Mouse (Mus musculus): ENCODE measurements around the gene Crb3. TPM values are rescaled to one million over a fixed set of nuclear protein-coding genes. Genes with fewer than 3 reads are reported as not detected.
A peak's percentile ranks its signal among the peaks of the same experiment; 100 is the strongest.
"Not testable (repeated sequence)": the region's sequence is repeated elsewhere in the genome, so short reads cannot be mapped to it uniquely, and the experiment has no call there.

Gene Crb3
- 1 to 10 TPM in 1 of 2 experiments, under 1 TPM in 1; 0.32 to 1.3 TPM for total RNA-seq (2021)

DNA sequence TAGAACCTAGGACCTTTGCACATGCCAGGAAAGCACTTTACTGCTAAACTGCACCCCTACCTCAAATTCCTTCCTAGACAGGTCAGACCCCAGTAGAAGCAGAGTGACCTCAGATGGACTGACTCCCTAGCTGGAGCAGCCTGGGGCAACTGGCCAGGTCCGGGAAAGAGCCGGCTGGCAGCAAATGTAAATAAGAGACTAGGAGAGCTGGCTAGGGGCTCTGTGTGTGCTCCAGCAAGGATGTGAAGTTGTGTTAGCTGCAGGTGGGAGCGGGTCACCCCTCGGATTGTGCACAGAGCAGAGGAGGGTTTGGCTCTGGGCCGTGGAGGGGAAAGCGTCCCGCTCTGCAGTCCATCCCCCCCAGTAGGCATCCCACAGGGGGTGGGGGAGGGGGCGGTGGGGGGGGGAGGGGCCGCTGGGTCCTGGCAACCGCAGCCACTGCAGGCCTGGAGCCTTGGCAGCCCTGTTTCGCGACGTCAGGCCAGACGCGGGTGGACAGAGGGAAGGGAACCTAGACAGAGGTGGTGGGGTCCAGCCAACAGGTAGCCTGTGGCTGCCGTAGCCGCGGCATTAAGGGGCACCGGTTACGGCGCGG, at the start of gene Crb3:
Gene Crb3 (plus strand): TSS at position 215 of the 595 bp plus-strand sequence.
- intact Hi-C loops (cut with DNase I), result no loop called here
- peak in 1 of 2 experiments; percentile 29 for DNase-seq (ENCODE audit: low spot score in 2 of 2)

DNA sequence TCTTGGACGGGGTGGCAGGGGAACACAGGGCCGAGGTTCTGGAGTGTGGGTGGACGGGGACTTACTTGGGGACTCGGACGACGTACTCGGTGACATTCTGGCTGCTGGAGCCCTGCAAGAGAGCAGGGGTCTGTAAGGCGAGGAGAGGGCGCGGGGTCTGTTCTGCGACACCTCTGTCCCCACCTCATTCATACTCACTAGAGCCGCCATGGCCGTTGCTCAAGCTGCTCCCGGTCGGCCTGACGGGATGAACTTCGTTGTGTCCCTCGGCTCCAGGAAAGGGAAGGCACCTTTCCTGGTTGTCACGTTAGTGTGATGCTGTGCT, 48.0 kb upstream of the Crb3 start:
- no peak for DNase-seq (ENCODE audit: low spot score in 2 of 2)
- intact Hi-C loops (cut with DNase I), result loop anchor here (1.0 kb wide), 1 partner anchor 21 kb away; the partner anchor contains the start of gene Clpp

DNA sequence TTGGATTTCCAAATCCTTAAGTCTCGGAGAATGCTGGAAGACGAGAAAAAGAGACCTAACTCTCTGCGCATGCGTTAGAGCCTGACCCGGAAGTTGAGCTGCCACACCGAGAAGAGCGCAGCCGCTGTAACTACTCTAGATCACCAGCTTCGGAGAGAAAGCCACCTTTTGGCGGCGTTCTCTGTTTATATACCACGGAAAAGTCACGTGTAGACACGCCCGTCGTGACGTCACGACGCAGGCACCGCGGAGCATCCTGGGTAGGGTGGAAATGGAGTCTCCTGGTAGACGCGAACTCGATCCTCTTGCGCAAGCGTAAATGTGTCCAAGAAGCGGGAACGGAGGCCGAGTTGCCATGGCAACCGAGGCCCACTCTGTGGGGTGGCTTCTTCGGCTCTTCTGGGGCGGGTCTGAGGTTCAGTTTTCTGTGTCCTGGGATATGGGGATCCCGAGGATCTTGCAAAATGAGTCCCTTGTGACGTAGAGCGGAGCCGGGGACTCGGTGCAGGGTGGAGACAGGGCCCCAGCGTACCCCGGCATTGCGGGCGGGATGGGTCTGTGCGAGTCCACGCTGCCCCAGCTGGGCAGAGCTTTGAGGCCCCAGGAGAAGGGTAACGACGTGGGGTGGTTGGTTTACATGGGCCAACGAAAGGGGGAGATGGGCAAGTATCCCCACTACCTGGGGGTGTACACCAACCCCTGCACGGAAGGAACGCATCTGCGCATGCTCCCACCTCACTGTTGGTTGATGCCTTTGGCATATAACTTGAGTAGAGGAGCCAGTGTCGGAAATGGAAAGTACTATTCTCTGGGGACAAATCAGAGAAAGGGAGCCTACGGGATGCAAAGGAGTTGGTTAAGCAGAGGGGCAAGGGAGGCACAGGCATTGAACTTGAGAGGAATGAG, 47.4 kb upstream of the Crb3 start, which contains the start of the genes Gtf2f1 and Gm17949:
Gene Gtf2f1 (minus strand): TSS at position 53 of the 906 bp plus-strand sequence.
Gene Gm17949 (plus strand): TSS at position 234 of the 906 bp plus-strand sequence.
- DNase-seq (ENCODE audit: low spot score in 2 of 2), result peak; percentile 94 to 95
- intact Hi-C loops (cut with DNase I), result loop anchor here (1.0 kb wide), 1 partner anchor 21 kb away; the partner anchor contains the start of gene Clpp

DNA sequence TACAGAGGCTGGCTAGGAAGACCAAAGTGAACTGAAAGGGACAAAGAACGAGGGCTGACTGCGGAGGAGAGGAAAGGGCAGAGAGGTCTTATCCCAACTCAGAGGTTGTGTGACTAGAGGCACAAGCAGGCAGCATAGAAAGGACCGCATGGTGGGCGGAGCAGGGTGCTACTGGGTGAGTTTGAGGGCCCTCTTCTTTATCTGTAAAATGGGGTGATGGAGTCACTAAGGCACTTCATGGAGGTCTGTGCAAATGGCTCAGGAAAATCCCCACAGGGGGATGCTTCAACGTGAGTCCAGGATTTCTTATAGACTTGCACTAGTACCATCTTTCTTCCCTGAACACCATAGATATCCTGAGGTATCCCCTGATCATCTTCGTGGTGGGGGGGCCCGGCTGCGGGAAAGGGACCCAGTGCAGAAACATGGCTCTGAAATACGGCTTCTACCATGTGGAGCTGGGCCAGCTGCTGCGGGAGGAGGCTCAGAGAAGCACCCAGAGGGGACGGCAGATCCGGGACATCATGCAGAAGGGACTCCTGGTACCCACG, 46.6 kb upstream of the Crb3 start:
- no peak for DNase-seq (ENCODE audit: low spot score in 2 of 2)
- intact Hi-C loops (cut with DNase I), result no loop called here

DNA sequence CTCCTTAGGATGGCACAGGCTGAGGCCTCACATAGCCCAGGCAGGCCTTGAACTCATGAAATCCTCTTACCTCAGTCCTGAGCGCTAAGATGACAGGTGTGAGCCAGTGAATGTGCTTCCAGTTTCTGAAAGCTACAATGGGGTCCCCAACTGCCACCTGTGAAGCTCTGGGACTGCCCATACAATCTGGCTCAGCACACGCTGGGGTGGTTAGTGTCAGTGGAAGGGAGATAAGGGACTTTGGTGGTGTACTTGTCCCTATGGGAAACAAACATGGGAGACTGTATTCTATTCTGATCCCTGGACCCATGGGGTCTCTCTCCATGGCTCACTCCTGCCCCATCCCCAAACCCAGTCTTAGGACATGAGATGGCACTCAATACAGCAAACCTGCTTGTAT, 39.2 kb upstream of the Crb3 start:
- no peak for DNase-seq (ENCODE audit: low spot score in 2 of 2)
- intact Hi-C loops (cut with DNase I), result no loop called here

DNA sequence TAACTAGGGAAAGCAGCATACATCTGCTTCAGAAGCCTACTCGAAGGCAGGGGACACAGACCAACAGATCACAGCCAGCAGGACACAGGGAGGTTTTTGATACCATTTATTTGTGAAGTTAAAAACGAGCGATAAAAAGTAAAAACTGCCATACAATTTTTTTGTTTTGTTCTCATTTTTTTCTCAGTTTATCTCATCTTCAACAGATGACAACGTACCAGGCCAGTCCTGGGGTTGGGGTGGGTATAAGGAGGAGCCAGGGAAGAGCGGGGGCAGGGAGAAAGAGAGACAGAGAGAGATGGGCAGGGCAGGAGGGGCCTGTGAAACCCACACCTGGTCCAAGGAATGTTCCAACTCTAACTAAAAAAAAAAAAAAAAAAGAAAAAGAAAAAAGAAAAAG, 37.9 kb upstream of the Crb3 start:
- intact Hi-C loops (cut with DNase I), result no loop called here
- no peak for DNase-seq (ENCODE audit: low spot score in 2 of 2)

DNA sequence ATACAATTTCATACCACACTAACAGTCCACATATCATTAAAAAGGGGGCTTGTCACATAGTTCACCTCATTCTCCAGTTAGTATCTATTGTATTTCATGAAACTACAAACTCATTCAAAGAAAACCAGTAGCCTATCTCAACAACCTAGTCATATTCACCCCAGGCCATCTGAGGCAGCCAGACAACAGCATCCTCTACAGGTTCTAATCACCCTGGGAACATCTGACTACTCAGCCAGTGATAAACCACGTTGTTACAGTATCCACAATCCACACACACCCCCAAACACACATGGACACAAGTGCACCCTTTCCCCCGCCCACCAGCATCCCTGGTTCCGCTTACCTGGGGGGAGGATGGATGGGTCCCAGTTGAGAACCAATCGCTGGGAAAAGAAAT, 31.4 kb upstream of the Crb3 start:
- no peak for DNase-seq (ENCODE audit: low spot score in 2 of 2)

DNA sequence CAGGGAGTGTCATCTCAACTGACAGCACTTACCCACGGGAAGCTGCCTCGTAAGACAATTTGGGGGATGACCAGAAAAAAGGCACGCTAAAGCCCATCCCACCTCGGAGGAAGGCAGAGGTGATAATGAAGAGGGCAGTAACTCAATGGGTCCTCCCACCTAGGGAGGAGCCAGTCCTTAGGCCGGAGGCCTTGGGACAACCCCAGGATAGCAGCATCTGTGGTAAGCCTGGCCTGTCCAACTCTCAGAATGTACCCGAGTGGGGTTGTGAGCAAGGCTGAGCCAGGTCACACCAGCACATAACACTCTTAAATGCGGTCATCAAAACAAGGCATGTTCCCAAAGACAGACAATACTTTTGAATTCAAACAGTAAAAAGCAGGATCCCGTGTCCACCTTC, 29.2 kb upstream of the Crb3 start:
- intact Hi-C loops (cut with DNase I), result no loop called here
- DNase-seq (ENCODE audit: low spot score in 2 of 2), result no peak

More for the DNA sequence above, 31.4 kb upstream of the Crb3 start:
- intact Hi-C loops (cut with DNase I), result no loop called here

DNA sequence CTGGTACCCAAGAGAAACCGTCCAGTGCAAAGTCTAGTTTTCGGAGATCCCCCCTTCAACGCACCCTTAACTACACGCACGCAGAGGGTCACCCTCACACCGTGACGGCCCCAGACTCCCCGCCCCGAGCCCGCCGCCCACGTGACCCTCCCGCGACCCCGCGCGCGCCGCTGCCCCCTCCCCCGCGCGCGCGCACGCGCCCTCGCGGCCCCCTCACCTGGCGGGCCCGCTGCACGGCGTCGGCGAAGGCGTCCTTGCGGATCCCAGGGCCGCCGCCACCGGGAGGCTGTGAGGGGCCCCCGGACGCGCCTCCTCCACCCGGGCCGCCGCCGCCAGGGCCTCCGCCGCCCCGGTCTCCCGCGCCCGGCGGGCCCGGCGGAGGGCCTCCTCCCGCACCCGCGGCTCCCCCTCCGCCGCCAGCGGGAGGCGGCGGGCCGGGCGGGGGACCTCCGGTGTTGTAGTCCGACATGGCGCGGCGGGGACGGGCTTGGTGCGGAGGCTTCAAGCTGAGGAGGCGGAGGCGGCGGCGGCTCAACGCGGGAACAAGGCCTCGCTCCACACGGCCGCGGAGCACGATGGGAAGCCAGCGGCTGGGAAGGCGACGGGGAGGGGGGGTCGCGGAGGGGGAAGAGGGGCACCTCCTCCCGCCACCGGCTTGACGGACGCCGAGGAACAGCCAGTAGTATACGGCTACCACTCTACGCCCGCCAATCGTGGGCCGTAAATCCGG, 27.8 kb upstream of the Crb3 start, which contains the start of gene Khsrp:
Gene Khsrp (minus strand): TSS at position 592 of the 730 bp plus-strand sequence.
- DNase-seq (ENCODE audit: low spot score in 2 of 2), result peak in 1 of 2 experiments; percentile 43
- intact Hi-C loops (cut with DNase I), result no loop called here

DNA sequence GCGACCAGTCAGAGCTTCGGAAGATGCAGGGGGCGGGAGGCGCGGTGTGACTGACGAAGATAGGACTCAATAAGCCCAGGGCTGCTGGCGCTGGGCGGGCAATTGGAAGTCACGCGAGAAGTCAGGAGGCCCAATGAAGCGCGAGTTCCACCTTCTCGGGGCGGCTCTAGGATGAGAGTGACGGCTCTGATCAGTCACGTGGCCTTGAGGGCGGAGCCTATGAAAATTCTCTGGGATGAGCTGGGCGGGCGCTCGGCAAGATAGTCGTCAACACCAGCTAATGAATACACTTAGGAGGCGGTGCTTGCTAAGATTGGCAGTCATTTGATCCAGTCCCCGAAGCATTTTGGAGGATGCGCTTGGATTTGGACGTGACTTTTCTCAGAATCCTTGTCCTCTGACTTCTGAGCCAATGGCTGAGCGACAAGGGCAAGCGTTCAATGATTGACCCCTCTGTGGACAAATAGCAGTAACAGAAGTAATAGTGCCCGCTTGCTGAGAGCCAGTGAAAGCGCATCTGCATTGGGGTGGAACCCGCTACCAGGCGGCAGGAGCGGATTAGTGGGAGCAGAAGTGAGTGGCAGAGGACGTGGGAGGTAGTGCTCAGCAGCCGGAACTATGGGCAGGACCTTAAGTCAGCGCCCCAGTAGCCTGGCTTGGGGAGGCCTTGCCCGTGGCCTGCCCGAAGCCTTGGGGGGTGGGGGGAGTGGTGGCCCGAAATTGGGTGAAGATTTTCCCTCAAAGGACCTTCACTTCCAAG, 27.1 kb upstream of the Crb3 start:
- peak; percentile 99 to 100 for DNase-seq (ENCODE audit: low spot score in 2 of 2)
- intact Hi-C loops (cut with DNase I), result no loop called here

DNA sequence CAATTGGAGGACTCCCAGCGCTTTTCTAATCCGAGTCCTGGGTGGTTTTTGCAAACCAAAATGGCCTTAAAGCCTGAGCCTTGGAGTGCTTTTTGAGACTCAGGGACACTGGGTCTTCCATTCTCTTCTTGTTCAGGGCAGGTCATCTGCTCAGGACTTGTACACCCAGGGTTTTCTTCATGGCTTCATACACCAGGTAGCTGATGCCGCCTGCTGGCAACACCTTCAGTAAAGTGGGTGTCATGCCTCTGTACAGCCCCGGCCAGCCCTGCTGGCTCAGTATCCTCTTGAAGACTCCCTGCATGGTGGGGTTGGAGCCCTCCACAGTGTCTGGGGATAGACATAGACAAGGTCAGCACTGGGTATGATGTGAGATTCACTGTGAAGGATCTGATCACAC, 26.1 kb upstream of the Crb3 start:
- intact Hi-C loops (cut with DNase I), result no loop called here

DNA sequence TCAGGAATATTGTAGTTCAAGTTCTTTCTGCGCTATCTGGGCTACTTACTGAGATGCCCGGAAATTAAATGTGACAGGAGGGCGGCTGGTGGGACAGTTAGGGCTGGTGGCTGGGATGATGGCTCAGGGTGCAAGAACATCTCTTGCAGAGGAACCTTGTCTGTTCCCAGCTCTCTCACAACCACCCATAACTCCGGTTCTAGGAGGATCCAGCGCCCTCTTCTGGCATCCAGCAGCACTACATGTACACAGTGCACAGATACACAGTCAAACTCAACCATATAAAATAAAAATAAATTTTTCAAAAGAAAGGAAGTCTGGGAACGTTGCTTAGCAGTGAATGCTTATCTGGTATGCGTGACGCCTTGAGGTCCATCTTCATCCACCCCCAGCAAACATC, 19.9 kb upstream of the Crb3 start:
- intact Hi-C loops (cut with DNase I), result no loop called here
- no peak for DNase-seq (ENCODE audit: low spot score in 2 of 2)

More for the DNA sequence above, 26.1 kb upstream of the Crb3 start:
- no peak for DNase-seq (ENCODE audit: low spot score in 2 of 2)

DNA sequence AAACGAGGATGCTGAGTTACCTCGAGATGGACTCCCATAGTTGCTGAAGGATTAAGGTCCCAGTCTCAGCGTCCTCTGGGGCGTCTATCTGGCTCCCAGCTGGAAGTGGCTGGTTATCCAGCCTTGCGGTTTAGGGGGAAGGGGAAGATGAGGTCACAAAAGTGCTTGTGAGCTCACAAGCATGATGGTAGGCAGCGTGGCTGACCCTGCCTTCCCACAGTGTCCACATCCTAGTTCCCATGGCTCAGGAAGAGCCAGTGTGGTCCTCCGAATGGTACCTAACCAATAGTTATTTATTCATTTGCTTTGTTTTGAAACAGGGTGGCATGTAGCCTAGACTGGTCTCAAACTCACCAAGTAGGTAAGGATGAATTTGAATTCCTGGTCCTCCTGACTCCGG, 17.4 kb upstream of the Crb3 start, which contains the start of gene Slc25a41:
Gene Slc25a41 (minus strand): TSS at position 101 of the 400 bp plus-strand sequence.
- DNase-seq (ENCODE audit: low spot score in 2 of 2), result no peak
- intact Hi-C loops (cut with DNase I), result no loop called here

DNA sequence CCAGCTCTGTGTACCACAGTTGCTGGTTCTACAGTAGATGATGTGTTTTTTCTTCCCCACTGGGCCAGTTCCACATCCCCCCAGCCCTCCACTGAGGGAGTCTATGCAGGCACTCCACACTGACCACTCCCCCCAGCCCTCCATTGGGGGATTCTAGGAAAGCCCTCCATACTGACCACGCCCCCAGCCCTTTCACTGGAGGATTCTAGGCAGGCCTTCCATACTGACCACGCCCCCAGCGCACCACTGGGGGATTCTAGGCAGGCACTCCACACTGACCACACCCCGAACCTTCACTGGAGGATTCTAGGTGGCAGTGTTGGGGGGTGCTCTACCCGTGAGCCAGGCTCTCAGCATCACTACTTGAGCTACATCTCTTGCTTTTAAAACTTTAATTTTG, 11.5 kb upstream of the Crb3 start:
- intact Hi-C loops (cut with DNase I), result no loop called here
- DNase-seq (ENCODE audit: low spot score in 2 of 2), result no peak

DNA sequence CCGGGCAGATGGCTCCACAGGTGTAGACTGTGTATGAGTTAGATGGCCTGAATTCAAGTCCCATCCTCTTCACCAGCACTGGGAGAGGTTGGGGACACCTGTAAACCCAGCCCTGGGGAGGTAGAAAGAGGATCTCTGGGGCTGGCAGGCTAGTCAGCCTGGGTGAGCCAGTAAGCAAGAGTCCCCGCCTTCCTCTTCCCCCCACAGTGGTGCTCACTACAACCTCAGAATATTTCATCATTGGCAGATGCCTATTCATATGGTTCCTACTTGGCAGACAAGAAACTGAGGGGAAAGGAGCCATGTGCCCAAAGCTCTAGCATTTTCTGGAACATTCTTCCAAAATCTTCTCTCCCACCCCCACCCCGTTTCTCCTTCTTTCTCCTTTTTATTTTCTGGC, 10.1 kb upstream of the Crb3 start:
- no peak for DNase-seq (ENCODE audit: low spot score in 2 of 2)

DNA sequence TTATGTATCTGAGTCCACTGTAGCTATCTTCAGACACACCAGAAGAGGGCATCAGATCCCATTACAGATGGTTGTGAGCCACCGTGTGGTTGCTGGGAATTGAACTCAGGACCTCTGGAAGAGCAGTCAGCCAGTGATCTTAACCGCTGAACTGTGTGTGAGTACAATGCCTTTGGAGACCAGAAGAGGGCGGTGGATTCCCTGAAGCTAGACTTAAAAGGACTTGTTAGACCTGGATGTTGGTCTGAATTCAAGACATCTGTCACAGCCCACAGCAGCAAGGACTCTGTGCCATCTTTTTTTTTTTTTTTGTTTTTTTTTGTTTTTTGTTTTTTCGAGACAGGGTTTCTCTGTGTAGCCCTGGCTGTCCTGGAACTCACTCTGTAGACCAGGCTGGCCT, 7.2 kb upstream of the Crb3 start:
- DNase-seq (ENCODE audit: low spot score in 2 of 2); intact Hi-C loops (cut with DNase I): not testable (repeated sequence)

More for the DNA sequence above, 10.1 kb upstream of the Crb3 start:
- intact Hi-C loops (cut with DNase I), result no loop called here

DNA sequence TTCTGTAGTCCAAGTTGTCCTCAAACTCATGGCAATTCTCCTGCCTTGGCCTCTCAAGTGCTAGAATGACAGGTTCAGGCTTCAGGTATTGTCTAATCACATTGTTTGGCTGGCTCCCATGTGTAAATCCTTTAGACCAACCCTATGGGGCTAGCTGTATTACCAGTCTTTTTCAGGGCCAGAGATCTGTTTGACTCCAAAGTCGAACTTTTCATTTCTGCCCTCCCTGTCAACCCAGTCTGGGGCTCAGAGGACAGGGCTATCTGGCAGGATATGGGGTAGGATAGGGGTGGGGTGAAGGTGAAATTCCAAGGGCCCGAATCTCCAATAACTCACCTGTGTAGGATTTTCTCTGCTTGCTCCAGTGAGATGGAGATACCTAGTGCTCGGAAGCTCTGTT, 2.7 kb upstream of the Crb3 start:
- intact Hi-C loops (cut with DNase I), result no loop called here
- DNase-seq (ENCODE audit: low spot score in 2 of 2), result no peak

DNA sequence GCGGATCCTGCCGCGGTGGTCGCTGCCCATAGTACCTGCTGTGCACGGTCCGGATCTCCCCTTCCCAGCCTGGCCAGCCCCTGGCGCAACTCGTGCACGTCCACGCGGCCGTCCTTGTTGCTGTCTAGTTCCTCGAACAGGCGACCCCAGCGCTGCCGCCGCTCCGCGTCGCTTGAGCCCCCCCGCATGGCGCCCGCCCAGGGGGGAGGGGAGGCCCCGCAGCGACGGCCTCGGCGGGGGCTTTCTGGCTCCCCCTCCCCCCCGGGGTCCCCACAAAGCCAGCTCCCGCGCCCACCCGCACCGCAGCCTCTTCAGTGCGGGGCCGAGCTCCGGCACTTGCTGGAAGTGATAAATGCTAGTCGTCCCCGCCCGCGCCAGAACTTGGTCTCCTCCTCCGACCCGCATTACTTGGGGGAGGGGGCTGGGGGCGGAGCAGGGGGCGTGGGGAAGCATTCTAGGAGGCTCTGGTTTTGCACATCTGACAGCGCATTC, 627 bp downstream of the Crb3 start, which contains the start of gene Slc25a23:
Gene Slc25a23 (minus strand): TSS at position 378 of the 492 bp plus-strand sequence.
- DNase-seq (ENCODE audit: low spot score in 2 of 2), result peak; percentile 76
- intact Hi-C loops (cut with DNase I), result no loop called here
